Mouse (Mus musculus): Measurements from ENCODE around the gene Wapl. TPM values are rescaled to one million over a fixed set of nuclear protein-coding genes. Genes with fewer than 3 reads are reported as not detected.

Gene Wapl
- total and polyA plus RNA-seq, 3 experiments = 6.6 to 40.6 (median 35.5) TPM

DNA sequence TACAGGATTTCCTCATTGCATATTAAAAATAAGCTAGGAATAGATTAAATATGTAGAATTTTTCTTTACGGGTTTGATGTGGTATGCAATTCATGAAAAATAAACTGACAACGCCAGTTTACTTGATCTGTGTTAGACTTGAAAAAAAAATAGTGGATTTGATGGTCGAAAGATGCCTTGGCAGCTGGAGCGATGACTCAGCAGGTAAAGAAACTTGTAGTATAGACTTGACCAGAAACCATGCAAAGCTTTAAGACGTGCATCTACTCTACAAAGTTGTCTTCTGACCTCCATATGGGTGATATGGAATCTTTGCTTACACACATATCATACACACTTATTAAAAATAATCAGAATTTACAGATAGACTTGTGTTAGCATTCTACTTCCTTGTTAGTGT, 61.7 kb downstream of the Wapl start:
- WGBS = 89% methylated on average over 5 of the region's 5 CpGs
- intact Hi-C loops (cut with DNase I) = no loop called here
- H3K9ac ChIP-seq (ENCODE audit: low read depth, low read length) = no peak overlapping the region
- no peaks in the 10 kb centered on the region for H3K27me3 ChIP-seq (ENCODE audit: control insufficient read depth, insufficient read depth, low read length)
- no peak overlapping the region for H3K27ac ChIP-seq
- no peak for TF ChIP-seq POLR2A (IDR thresholded peaks at IDR 0.05; ENCODE audit: insufficient read depth, low read depth, low read length)
- TF ChIP-seq EP300 (IDR thresholded peaks at IDR 0.05; ENCODE audit: insufficient read depth, low read depth, low read length) = no peak
- no peak for TF ChIP-seq CTCF (IDR thresholded peaks at IDR 0.05)
- H3K4me1 ChIP-seq (ENCODE audit: control insufficient read depth, insufficient read depth, low read length) = no peaks in the 10 kb centered on the region
- H3K36me3 ChIP-seq (ENCODE audit: control insufficient read depth, insufficient read depth, low read length) = peaks cover 2% of the 10 kb centered on the region
- DNase-seq = no peak
- no peaks in the 10 kb centered on the region for H3K79me2 ChIP-seq (replicated peaks; ENCODE audit: control insufficient read depth, insufficient read depth, low read length)
- H3K4me3 ChIP-seq = no peak overlapping the region

DNA sequence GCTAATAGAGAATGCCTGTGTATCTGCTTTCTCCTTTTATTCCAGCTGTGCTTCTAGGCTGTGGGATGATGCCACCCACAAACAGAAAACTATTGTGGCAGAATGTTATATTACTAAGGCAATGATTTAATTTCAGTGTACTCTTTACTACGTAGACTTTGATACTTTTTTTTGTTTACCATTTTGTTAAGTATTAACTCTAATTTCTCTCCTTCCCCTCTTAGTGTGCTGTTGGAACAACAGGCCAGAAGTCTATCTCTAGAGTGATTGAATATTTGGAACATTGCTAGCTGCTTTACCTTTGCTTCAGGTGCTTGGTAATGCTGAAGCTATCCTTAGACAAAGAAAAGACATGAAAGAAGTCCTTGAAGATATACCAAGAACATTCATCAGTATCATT, 71.7 kb downstream of the Wapl start:
- intact Hi-C loops (cut with DNase I) = no loop called here
- H3K27me3 ChIP-seq (ENCODE audit: control insufficient read depth, insufficient read depth, low read length) = no peaks in the 10 kb centered on the region
- WGBS = 95% methylated on average over 1 of the region's 1 CpGs
- DNase-seq = no peak
- TF ChIP-seq CTCF (IDR thresholded peaks at IDR 0.05) (no peak), POLR2A (IDR thresholded peaks at IDR 0.05; ENCODE audit: insufficient read depth, low read depth, low read length) (no peak), EP300 (IDR thresholded peaks at IDR 0.05; ENCODE audit: insufficient read depth, low read depth, low read length) (no peak)
- H3K4me1 ChIP-seq (ENCODE audit: control insufficient read depth, insufficient read depth, low read length) = no peaks in the 10 kb centered on the region
- H3K79me2 ChIP-seq (replicated peaks; ENCODE audit: control insufficient read depth, insufficient read depth, low read length) = no peaks in the 10 kb centered on the region
- H3K9ac ChIP-seq (ENCODE audit: low read depth, low read length) = no peak overlapping the region
- no peak overlapping the region for H3K4me3 ChIP-seq
- no peak overlapping the region for H3K27ac ChIP-seq
- H3K36me3 ChIP-seq (ENCODE audit: control insufficient read depth, insufficient read depth, low read length) = no peaks in the 10 kb centered on the region; the same call in 1 of the 2 replicates

DNA sequence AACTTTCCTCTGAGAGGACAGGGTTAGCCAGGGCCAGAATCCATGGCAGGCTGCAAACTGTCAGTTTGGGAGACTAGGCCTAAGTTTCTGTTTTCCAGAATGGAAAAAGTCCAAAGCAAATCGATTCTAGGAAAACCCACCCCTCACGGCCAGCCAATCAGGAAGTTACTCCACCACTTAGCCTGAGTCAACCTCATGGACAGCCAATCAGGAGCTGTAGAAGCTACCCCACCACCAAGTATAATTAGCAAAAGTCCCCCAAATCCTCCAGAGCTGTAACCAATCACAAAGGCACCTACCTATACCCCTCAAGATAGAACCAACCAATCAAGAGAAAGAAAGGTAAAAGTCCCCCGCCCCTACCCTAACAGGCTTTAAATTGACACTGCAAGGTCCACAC, 82.0 kb downstream of the Wapl start:
- intact Hi-C loops (cut with DNase I) = no loop called here
- no peak overlapping the region for H3K9ac ChIP-seq (ENCODE audit: low read depth, low read length)
- H3K4me1 ChIP-seq (ENCODE audit: control insufficient read depth, insufficient read depth, low read length) = no peaks in the 10 kb centered on the region
- no peak overlapping the region for H3K27ac ChIP-seq
- H3K36me3 ChIP-seq (ENCODE audit: control insufficient read depth, insufficient read depth, low read length) = no peaks in the 10 kb centered on the region
- WGBS = 73% methylated on average over 3 of the region's 3 CpGs
- no peaks in the 10 kb centered on the region for H3K27me3 ChIP-seq (ENCODE audit: control insufficient read depth, insufficient read depth, low read length)
- no peak for DNase-seq
- no peaks in the 10 kb centered on the region for H3K79me2 ChIP-seq (replicated peaks; ENCODE audit: control insufficient read depth, insufficient read depth, low read length)
- H3K4me3 ChIP-seq = no peak overlapping the region
- TF ChIP-seq POLR2A (IDR thresholded peaks at IDR 0.05; ENCODE audit: insufficient read depth, low read depth, low read length) (no peak), CTCF (IDR thresholded peaks at IDR 0.05) (no peak), EP300 (IDR thresholded peaks at IDR 0.05; ENCODE audit: insufficient read depth, low read depth, low read length) (no peak)

DNA sequence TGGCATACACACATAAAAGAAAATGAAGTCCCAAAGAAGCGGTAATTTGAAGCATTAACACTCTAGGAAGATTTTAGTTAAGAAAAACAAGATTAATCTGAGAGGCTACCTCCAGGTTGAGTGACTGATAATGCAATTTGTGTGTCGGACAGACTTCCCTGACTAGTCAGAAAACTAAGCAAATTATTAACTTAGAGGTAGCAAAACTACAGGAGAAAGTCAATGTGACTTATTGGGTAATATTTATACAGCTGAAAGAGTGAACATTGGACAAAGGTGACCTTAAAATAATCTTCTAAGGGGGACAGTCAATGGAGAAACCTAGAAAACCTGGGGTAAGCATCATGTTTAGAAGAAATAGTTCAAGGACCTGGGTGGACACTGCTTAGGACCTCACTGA, 86.2 kb downstream of the Wapl start:
- WGBS = 72% methylated on average over 2 of the region's 2 CpGs
- Histone ChIP-seq H3K79me2 (replicated peaks; ENCODE audit: control insufficient read depth, insufficient read depth, low read length) (no peaks in the 10 kb centered on the region), H3K9ac (ENCODE audit: low read depth, low read length) (no peak overlapping the region), H3K27ac (no peak overlapping the region), H3K36me3 (ENCODE audit: control insufficient read depth, insufficient read depth, low read length) (no peaks in the 10 kb centered on the region), H3K4me3 (no peak overlapping the region), H3K27me3 (ENCODE audit: control insufficient read depth, insufficient read depth, low read length) (no peaks in the 10 kb centered on the region), H3K4me1 (ENCODE audit: control insufficient read depth, insufficient read depth, low read length) (no peaks in the 10 kb centered on the region)
- no peak for TF ChIP-seq CTCF (IDR thresholded peaks at IDR 0.05)
- no peak for DNase-seq
- intact Hi-C loops (cut with DNase I) = no loop called here

DNA sequence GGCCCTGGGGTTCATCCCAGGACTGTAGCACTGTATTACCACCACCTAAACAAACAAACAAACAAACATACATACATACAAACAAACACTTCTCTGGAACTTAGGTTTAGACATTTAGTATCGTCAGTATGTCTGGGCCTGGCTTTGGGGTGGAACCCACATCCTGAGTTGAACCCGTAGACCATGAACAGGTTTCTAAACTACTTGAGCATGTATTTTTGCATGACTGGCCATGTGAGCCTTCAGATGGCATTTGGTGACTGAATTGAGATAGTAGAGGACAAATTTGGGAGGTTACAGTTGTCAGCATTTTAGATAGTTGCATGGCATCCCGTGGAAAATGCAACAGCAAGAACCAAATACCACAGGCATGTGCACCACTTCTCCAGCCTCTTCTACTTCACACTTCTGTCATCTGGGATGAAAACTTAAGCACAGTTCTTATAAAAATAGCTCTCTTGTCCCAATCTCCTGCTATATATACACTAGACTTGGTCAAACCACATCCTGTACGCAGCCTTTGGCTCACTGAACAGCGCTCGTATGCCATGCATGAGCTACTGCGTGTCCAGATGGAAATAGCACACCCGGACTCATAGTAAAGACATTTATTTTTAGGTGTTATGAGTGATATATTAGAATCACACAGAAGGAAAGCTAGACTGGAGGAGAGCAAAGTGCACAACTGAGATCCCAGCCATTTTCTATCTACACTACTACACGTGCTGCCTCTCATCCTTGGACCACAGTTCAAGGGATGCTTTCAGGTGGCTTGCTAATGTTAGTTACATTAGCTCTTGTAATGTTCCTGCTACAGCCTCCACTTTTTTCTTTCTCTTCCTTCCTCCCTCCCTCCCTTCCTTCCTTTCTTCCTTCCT, 87.6 kb downstream of the Wapl start:
- no peak overlapping the region for H3K27ac ChIP-seq
- no peaks in the 10 kb centered on the region for H3K79me2 ChIP-seq (replicated peaks; ENCODE audit: control insufficient read depth, insufficient read depth, low read length)
- no peak overlapping the region for H3K9ac ChIP-seq (ENCODE audit: low read depth, low read length)
- 88% methylated on average over 9 of the region's 9 CpGs for WGBS
- DNase-seq = no peak
- TF ChIP-seq EP300 (IDR thresholded peaks at IDR 0.05; ENCODE audit: insufficient read depth, low read depth, low read length) = no peak
- no peak for TF ChIP-seq CTCF (IDR thresholded peaks at IDR 0.05)
- TF ChIP-seq POLR2A (IDR thresholded peaks at IDR 0.05; ENCODE audit: insufficient read depth, low read depth, low read length) = no peak
- no peaks in the 10 kb centered on the region for H3K27me3 ChIP-seq (ENCODE audit: control insufficient read depth, insufficient read depth, low read length)
- H3K4me1 ChIP-seq (ENCODE audit: control insufficient read depth, insufficient read depth, low read length) = no peaks in the 10 kb centered on the region
- intact Hi-C loops (cut with DNase I) = no loop called here
- H3K4me3 ChIP-seq = no peak overlapping the region
- no peaks in the 10 kb centered on the region for H3K36me3 ChIP-seq (ENCODE audit: control insufficient read depth, insufficient read depth, low read length)

DNA sequence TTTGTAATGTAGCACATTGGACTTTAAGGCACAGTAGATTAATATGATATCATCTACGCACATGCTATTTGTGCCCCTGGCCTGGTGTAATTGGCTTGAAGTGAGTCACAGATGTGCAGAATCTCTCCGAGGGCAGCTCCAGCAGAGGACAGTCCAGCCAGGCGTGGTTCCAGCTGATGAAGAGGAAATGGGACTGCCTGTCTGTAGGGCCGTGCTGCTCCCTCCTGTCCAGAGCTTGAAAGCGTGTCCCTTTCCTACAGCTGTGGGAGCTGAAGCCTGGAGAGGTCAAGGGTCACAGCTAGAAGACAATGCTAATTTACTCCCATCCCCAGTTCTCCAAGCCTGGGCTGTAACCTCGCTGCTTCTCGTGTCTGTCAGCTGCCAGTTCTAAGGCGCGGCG, 89.0 kb downstream of the Wapl start:
- no peak for DNase-seq
- no peak overlapping the region for H3K9ac ChIP-seq (ENCODE audit: low read depth, low read length)
- no peaks in the 10 kb centered on the region for H3K36me3 ChIP-seq (ENCODE audit: control insufficient read depth, insufficient read depth, low read length)
- H3K4me1 ChIP-seq (ENCODE audit: control insufficient read depth, insufficient read depth, low read length) = no peaks in the 10 kb centered on the region
- 51% methylated on average over 10 of the region's 10 CpGs for WGBS
- intact Hi-C loops (cut with DNase I) = no loop called here
- TF ChIP-seq EP300 (IDR thresholded peaks at IDR 0.05; ENCODE audit: insufficient read depth, low read depth, low read length) (no peak), POLR2A (IDR thresholded peaks at IDR 0.05; ENCODE audit: insufficient read depth, low read depth, low read length) (no peak), CTCF (IDR thresholded peaks at IDR 0.05) (no peak)
- H3K27ac ChIP-seq = no peak overlapping the region
- no peaks in the 10 kb centered on the region for H3K79me2 ChIP-seq (replicated peaks; ENCODE audit: control insufficient read depth, insufficient read depth, low read length)
- no peaks in the 10 kb centered on the region for H3K27me3 ChIP-seq (ENCODE audit: control insufficient read depth, insufficient read depth, low read length)
- no peak overlapping the region for H3K4me3 ChIP-seq

Measured in heart, adult 2 months (tissue).